ENCODE assay signal across 17 mouse cellular contexts in genomic region chr3:60168135-60168926, GRCm38 (mm10).
DNase-seq lines count a peak whose midpoint lies in the region; ATAC-seq and TF ChIP-seq lines count a peak whose summit lies in the region.
"Had no signal": no experiment of that assay in that cellular context is flagged by ENCODE, and none has a peak within 500 bp of the region (broad histone marks: within the 10 kb centered on the region; RNA-seq: fewer than 3 reads in every experiment).

No protein-coding gene starts in this region.

- no peaks in the 10 kb centered on the region for H3K27me3 ChIP-seq in kidney, adult 2 months (replicated peaks; ENCODE audit: control insufficient read depth, insufficient read depth, low read length)
- no peaks in the 10 kb centered on the region for H3K27me3 ChIP-seq in kidney, embryonic 14.5 days (ENCODE audit: control insufficient read depth, insufficient read depth, low read length)
- no peaks in the 10 kb centered on the region for H3K27me3 ChIP-seq in liver, embryonic 12.5 days (replicated peaks)
- H3K27me3 ChIP-seq in heart, embryonic 12.5 days (replicated peaks): no peaks in the 10 kb centered on the region
- H3K27me3 ChIP-seq: megakaryocyte, embryonic 14.5 days had no signal

- H3K36me3 ChIP-seq in kidney, adult 2 months (ENCODE audit: control insufficient read depth, insufficient read depth, low read length): no peaks in the 10 kb centered on the region
- no peaks in the 10 kb centered on the region for H3K36me3 ChIP-seq in kidney, embryonic 14.5 days (ENCODE audit: control insufficient read depth, insufficient read depth, low read length)
- no peaks in the 10 kb centered on the region for H3K36me3 ChIP-seq in liver, embryonic 12.5 days
- no peaks in the 10 kb centered on the region for H3K36me3 ChIP-seq in heart, embryonic 12.5 days

- peak; percentile 36 for DNase-seq in kidney, adult 2 months
- DNase-seq in R1 (ENCODE audit: low read depth, low spot score): peak; percentile 18
- DNase-seq in spleen, postnatal 10 days (ENCODE audit: low spot score in 2 of 2): no peak
- DNase-seq in lung, postnatal 14 days: no peak
- DNase-seq: B cell, adult 2 months; cerebellum, postnatal 14 days; heart, postnatal 4 days; kidney, postnatal 10 days; right cerebral cortex, adult 18-20 months had no signal

- WGBS in kidney, adult 2 months: 28% methylated on average over 2 of the region's 2 CpGs
- WGBS in kidney, embryonic 14.5 days: 49% methylated on average over 2 of the region's 2 CpGs
- 53% methylated on average over 2 of the region's 2 CpGs for WGBS in liver, embryonic 12.5 days (ENCODE audit: insufficient replicate concordance)
- WGBS in heart, embryonic 12.5 days: 37% methylated on average over 2 of the region's 2 CpGs

- H3K4me3 ChIP-seq in kidney, adult 2 months (ENCODE audit: insufficient read depth, low read depth, low read length): no peak overlapping the region
- H3K4me3 ChIP-seq in kidney, embryonic 14.5 days (ENCODE audit: low read length): no peak overlapping the region
- H3K4me3 ChIP-seq in brown adipose tissue, adult 24 weeks (ENCODE audit: insufficient read depth, low read depth, low read length): no peak overlapping the region
- H3K4me3 ChIP-seq in liver, embryonic 12.5 days: no peak overlapping the region
- H3K4me3 ChIP-seq in heart, embryonic 12.5 days: no peak overlapping the region
- H3K4me3 ChIP-seq: megakaryocyte, embryonic 14.5 days had no signal

- H3K4me2 ChIP-seq in kidney, embryonic 14.5 days (replicated peaks; ENCODE audit: low read depth, low read length): no peak overlapping the region
- H3K4me2 ChIP-seq in liver, embryonic 12.5 days: 0 out of 2 replicates have a peak overlapping the region, but pooled peaks have one; percentile 2
- no peak overlapping the region for H3K4me2 ChIP-seq in heart, embryonic 12.5 days

- ATAC-seq in kidney, embryonic 14.5 days (ENCODE audit: low FRiP score, low TSS enrichment): no peak
- no peak for ATAC-seq in liver, embryonic 12.5 days
- no peak for ATAC-seq in heart, embryonic 12.5 days (ENCODE audit: insufficient number of reproducible peaks, low FRiP score)
- ATAC-seq: hindbrain, postnatal 0 days; midbrain, embryonic 16.5 days had no signal

- TF ChIP-seq POLR2A in kidney, adult 2 months (IDR thresholded peaks at IDR 0.05; ENCODE audit: low read depth, low read length): no peak

- no peak for TF ChIP-seq CTCF in kidney, adult 2 months (conservative IDR thresholded peaks at IDR 0.05; ENCODE audit: insufficient read depth, insufficient read length, low read depth, low read length)

- H3K27ac ChIP-seq in kidney, adult 2 months (ENCODE audit: insufficient read depth, low read depth, low read length): no peak overlapping the region
- no peak overlapping the region for H3K27ac ChIP-seq in kidney, embryonic 14.5 days (ENCODE audit: low read depth, low read length)
- 0 out of 2 replicates have a peak overlapping the region, but pooled peaks have one; percentile 11 for H3K27ac ChIP-seq in brown adipose tissue, adult 24 weeks (replicated peaks; ENCODE audit: low read depth, low read length)
- no peak overlapping the region for H3K27ac ChIP-seq in liver, embryonic 12.5 days
- no peak overlapping the region for H3K27ac ChIP-seq in heart, embryonic 12.5 days (ENCODE audit: poor library complexity, severe bottlenecking)
- H3K27ac ChIP-seq: hindbrain, postnatal 0 days; stomach, postnatal 0 days had no signal

- no peaks in the 10 kb centered on the region for H3K9me3 ChIP-seq in kidney, embryonic 14.5 days (ENCODE audit: control insufficient read depth, low read length)
- no peaks in the 10 kb centered on the region for H3K9me3 ChIP-seq in liver, embryonic 12.5 days (replicated peaks)
- H3K9me3 ChIP-seq in heart, embryonic 12.5 days (replicated peaks): no peaks in the 10 kb centered on the region
- H3K9me3 ChIP-seq: megakaryocyte, embryonic 14.5 days had no signal

- H3K9ac ChIP-seq in kidney, embryonic 14.5 days (ENCODE audit: low read depth, low read length): no peak overlapping the region
- no peak overlapping the region for H3K9ac ChIP-seq in liver, embryonic 12.5 days
- H3K9ac ChIP-seq in heart, embryonic 12.5 days: no peak overlapping the region

- no peaks in the 10 kb centered on the region; the same call in 1 of the 2 replicates for H3K4me1 ChIP-seq in kidney, adult 2 months (ENCODE audit: control insufficient read depth, insufficient read depth, low read length)
- H3K4me1 ChIP-seq in kidney, embryonic 14.5 days (ENCODE audit: control insufficient read depth, insufficient read depth, low read length): no peaks in the 10 kb centered on the region
- H3K4me1 ChIP-seq in brown adipose tissue, adult 24 weeks (ENCODE audit: control insufficient read depth, insufficient read depth, insufficient read length, low read length): no peaks in the 10 kb centered on the region
- H3K4me1 ChIP-seq in liver, embryonic 12.5 days: 0 out of 2 replicates have a peak, but pooled peaks cover 5% of the 10 kb centered on the region
- H3K4me1 ChIP-seq in heart, embryonic 12.5 days (replicated peaks): peaks cover 5% of the 10 kb centered on the region

Comparison
In these comparisons a context has a peak if more than half of its experiments do, and no peak if none do; other contexts are left out.
1. DNase-seq: peak in kidney, adult 2 months (single experiment) and R1 (single experiment); none in spleen, postnatal 10 days (0 of 2) and lung, postnatal 14 days (single experiment).